Mouse (Mus musculus): ENCODE results near the gene Mfsd4b2. TPM values are rescaled to one million over a fixed set of nuclear protein-coding genes. Genes with fewer than 3 reads are reported as not detected.

Gene Mfsd4b2
- not detected in 2 replicates for polyA plus RNA-seq (2012; rRNA removed)

DNA sequence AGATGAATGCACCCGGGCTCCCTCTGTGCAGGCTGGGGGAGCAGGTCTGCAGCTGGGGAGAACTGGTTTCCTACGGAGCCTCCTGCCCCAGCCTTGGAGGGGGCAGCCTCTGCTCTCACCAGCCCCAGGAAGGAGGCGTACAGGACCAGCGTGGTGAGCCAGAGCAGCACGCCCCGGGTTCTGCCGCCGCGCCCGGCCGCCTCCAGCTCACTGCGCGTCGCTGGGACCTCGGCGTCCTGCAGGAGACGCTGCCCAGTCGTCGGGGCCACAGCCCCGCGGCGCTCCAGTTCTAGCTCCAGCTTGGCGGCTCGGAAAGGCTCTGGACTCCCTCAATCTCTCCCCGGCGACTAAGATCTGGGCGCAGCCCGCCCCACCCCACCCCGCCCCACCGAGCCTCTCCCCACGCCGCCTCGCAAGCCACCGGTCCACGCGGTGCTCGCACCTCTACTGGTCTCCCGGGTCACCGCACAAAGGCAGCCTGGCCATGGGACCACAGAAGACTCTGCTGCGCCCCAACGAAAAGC is at the start of gene Mfsd4b2:
Gene Mfsd4b2, minus strand, starts transcription at position 308 of the 524 bp plus-strand sequence.
- no peak within 1 kb of the TSS for H3K4me3 ChIP-seq (replicated peaks; ENCODE audit: insufficient read depth, low read depth, low read length)
- H3K27me3 ChIP-seq (ENCODE audit: control insufficient read depth, insufficient read depth, low read length), result no peaks in the 10 kb centered on the region
- DNase-seq, result no peak
- no peak within 1 kb of the TSS for H3K27ac ChIP-seq (ENCODE audit: insufficient read depth, low read length)
- no peak for TF ChIP-seq POLR2A (IDR thresholded peaks at IDR 0.05; ENCODE audit: borderline replicate concordance, insufficient read depth, low read length)
- TF ChIP-seq CTCF (IDR thresholded peaks at IDR 0.05; ENCODE audit: borderline replicate concordance, insufficient read depth, low read depth, low read length), result no peak
- H3K4me1 ChIP-seq (ENCODE audit: control insufficient read depth, insufficient read depth, low read length), result no peaks in the 10 kb centered on the region
- 2% methylated on average over 41 of the region's 41 CpGs for WGBS

DNA sequence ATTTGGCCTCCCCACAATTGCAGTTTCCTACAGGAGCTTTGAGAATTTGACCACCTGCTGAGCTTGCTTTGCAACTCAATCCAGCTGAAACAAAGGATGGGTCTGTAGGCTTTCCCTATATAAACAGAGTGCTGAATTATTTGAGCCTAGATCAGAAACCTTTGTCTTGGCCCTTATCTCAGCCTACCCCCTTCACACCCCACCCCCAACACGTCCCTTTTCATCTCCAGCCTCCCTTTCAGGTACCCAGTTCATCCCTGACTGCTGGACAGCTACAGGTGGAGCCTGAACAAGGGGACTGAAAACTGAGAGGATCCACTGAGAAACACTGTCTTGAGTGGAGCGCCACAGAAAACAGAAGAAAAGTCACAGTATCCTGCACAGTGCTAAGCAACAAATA is 49.0 kb upstream of the Mfsd4b2 start:
- TF ChIP-seq POLR2A (IDR thresholded peaks at IDR 0.05; ENCODE audit: borderline replicate concordance, insufficient read depth, low read length), result no peak
- no peak for TF ChIP-seq CTCF (IDR thresholded peaks at IDR 0.05; ENCODE audit: borderline replicate concordance, insufficient read depth, low read depth, low read length)
- no peak overlapping the region for H3K4me3 ChIP-seq (replicated peaks; ENCODE audit: insufficient read depth, low read depth, low read length)
- 49% methylated on average over 2 of the region's 2 CpGs for WGBS
- DNase-seq, result no peak
- no peaks in the 10 kb centered on the region for H3K27me3 ChIP-seq (ENCODE audit: control insufficient read depth, insufficient read depth, low read length)
- no peak overlapping the region for H3K27ac ChIP-seq (ENCODE audit: insufficient read depth, low read length)
- no peaks in the 10 kb centered on the region for H3K4me1 ChIP-seq (ENCODE audit: control insufficient read depth, insufficient read depth, low read length)

DNA sequence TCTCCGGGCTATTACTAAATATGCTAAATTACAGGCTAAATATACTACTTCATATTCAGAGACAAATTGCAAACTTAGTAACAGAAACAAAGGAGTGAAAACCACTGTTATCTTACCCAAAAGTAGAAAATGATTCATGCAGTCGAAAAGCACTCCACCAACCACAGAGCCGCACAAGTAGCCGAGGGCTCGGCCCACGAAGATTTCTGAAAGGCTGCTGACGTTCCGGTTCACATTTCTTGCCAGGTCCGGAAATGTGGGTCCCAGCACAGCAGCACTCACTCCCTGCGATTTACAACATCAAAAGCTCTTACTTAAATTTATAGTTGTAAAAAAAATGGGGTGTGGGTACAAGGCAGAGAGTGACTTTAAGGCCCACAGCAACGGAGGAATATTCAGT is 48.3 kb upstream of the Mfsd4b2 start:
- Histone ChIP-seq H3K27me3 (ENCODE audit: control insufficient read depth, insufficient read depth, low read length) (no peaks in the 10 kb centered on the region), H3K4me1 (ENCODE audit: control insufficient read depth, insufficient read depth, low read length) (no peaks in the 10 kb centered on the region), H3K4me3 (replicated peaks; ENCODE audit: insufficient read depth, low read depth, low read length) (no peak overlapping the region), H3K27ac (ENCODE audit: insufficient read depth, low read length) (no peak overlapping the region)
- 64% methylated on average over 11 of the region's 11 CpGs for WGBS
- no peak for DNase-seq
- TF ChIP-seq CTCF (IDR thresholded peaks at IDR 0.05; ENCODE audit: borderline replicate concordance, insufficient read depth, low read depth, low read length), result no peak
- no peak for TF ChIP-seq POLR2A (IDR thresholded peaks at IDR 0.05; ENCODE audit: borderline replicate concordance, insufficient read depth, low read length)

DNA sequence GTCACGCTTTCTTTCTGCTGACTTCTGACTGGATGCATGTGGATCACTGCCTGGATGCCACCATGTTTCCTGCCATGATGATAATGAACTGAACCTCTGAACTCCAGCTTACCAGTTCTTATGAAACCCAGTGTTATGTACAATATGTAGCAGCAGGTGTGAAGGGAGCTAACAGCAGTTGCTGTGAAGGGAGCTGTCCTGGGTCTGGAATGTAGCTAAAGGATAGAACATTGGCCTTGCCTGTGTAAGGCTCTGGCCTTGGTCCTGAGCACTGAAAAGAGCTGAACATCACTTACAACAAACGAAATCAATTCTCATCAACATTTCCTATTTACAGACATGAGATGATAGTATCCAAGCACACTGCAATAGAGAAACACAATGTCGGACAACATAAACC is 40.8 kb upstream of the Mfsd4b2 start:
- 88% methylated on average over 3 of the region's 3 CpGs for WGBS
- Histone ChIP-seq H3K4me3 (replicated peaks; ENCODE audit: insufficient read depth, low read depth, low read length) (no peak overlapping the region), H3K4me1 (ENCODE audit: control insufficient read depth, insufficient read depth, low read length) (no peaks in the 10 kb centered on the region), H3K27me3 (ENCODE audit: control insufficient read depth, insufficient read depth, low read length) (no peaks in the 10 kb centered on the region), H3K27ac (ENCODE audit: insufficient read depth, low read length) (no peak overlapping the region)
- no peak for TF ChIP-seq CTCF (IDR thresholded peaks at IDR 0.05; ENCODE audit: borderline replicate concordance, insufficient read depth, low read depth, low read length)
- TF ChIP-seq POLR2A (IDR thresholded peaks at IDR 0.05; ENCODE audit: borderline replicate concordance, insufficient read depth, low read length), result no peak
- DNase-seq, result no peak

DNA sequence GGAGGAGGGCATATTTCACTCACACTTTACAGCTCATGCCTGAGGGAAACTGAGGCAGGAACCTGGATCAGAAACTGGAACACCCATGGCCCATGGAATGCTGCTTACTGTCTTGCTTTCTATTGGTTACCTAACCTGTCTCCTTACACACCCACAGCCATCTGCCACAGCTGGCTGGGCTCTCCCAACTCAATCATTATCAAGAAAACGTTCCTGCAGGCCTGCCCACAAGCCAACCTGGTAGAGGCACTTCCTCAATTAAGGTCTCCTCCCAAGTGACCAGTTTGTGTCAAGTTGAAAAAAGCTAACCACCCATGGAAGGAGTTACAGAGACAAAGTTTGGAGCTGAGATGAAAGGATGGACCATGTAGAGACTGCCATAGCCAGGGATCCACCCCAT is 35.2 kb upstream of the Mfsd4b2 start:
- no peak for DNase-seq
- no peak overlapping the region for H3K27ac ChIP-seq (ENCODE audit: insufficient read depth, low read length)
- H3K4me3 ChIP-seq (replicated peaks; ENCODE audit: insufficient read depth, low read depth, low read length), result no peak overlapping the region
- H3K4me1 ChIP-seq (ENCODE audit: control insufficient read depth, insufficient read depth, low read length), result no peaks in the 10 kb centered on the region
- no peaks in the 10 kb centered on the region for H3K27me3 ChIP-seq (ENCODE audit: control insufficient read depth, insufficient read depth, low read length)
- WGBS, result 37% methylated on average over 1 of the region's 1 CpGs
- TF ChIP-seq CTCF (IDR thresholded peaks at IDR 0.05; ENCODE audit: borderline replicate concordance, insufficient read depth, low read depth, low read length) (no peak), POLR2A (IDR thresholded peaks at IDR 0.05; ENCODE audit: borderline replicate concordance, insufficient read depth, low read length) (no peak)

DNA sequence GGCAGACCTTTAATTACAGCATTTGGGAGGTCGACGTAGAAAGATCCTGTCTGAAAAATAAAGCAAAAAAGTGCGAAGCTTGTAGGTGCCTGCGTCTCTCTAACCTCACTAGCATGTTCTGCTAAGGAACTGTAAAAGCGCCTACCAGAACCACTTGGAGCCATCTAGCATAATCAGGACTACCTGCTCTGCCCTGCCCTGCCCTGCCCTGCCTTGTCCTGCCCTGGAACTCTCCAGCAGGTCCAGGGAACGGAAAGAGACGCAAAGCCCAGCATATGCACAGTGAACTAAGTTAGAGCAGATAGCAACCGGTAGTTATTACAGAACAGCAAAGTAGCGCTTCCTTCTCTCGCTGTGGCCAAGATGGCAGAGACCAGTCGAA is 33.7 kb upstream of the Mfsd4b2 start:
- DNase-seq, result no peak
- Histone ChIP-seq H3K4me3 (replicated peaks; ENCODE audit: insufficient read depth, low read depth, low read length) (peak overlapping the region; percentile 67), H3K27me3 (ENCODE audit: control insufficient read depth, insufficient read depth, low read length) (no peaks in the 10 kb centered on the region), H3K4me1 (ENCODE audit: control insufficient read depth, insufficient read depth, low read length) (no peaks in the 10 kb centered on the region), H3K27ac (ENCODE audit: insufficient read depth, low read length) (no peak overlapping the region)
- TF ChIP-seq CTCF (IDR thresholded peaks at IDR 0.05; ENCODE audit: borderline replicate concordance, insufficient read depth, low read depth, low read length) (no peak), POLR2A (IDR thresholded peaks at IDR 0.05; ENCODE audit: borderline replicate concordance, insufficient read depth, low read length) (no peak)
- WGBS, result 42% methylated on average over 11 of the region's 11 CpGs

DNA sequence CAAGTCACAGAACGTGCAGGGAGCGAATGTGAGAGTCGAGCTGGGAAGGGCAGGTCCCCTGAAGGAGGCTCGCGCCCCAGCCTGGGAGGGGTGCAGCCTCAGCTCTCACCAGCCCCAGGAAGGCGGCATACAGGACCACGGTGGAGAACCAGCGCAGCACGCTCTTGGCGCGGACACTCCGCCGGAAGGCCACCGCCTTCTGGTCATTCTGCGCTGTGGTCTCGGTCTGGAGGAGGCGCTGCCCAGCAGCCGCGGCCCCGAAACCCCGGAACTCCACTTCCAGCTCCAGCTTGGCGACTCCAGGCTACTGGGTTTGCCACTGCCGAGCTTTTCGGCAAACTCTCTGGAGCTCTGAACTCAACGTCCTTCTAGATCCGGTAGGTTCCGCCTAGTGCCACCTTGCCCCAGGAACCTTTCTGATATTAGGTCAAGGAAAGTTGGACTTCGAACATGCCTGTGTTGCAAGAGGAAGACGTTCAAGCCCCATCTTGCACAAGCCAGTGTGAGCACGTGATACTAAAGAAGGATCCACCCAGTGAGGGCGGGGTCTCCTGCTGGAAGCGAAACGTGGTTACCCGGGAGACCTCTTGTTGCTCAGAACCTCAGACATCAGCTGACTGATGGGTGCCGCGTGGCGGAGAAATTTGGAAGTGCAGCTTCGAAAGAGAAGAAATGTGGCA is 33.2 kb upstream of the Mfsd4b2 start, which contains the start of gene Mfsd4b3:
Gene Mfsd4b3, minus strand, starts transcription at position 393 of the 680 bp plus-strand sequence.
- peak; percentile 84 to 88 for DNase-seq
- no peaks in the 10 kb centered on the region for H3K27me3 ChIP-seq (ENCODE audit: control insufficient read depth, insufficient read depth, low read length)
- under 1% methylated on average over 38 of the region's 38 CpGs for WGBS
- H3K4me1 ChIP-seq (ENCODE audit: control insufficient read depth, insufficient read depth, low read length), result no peaks in the 10 kb centered on the region
- peak; percentile 36; the same call in 1 of the 2 replicates for TF ChIP-seq POLR2A (IDR thresholded peaks at IDR 0.05; ENCODE audit: borderline replicate concordance, insufficient read depth, low read length)
- TF ChIP-seq CTCF (IDR thresholded peaks at IDR 0.05; ENCODE audit: borderline replicate concordance, insufficient read depth, low read depth, low read length), result peak; percentile 75
- H3K4me3 ChIP-seq (replicated peaks; ENCODE audit: insufficient read depth, low read depth, low read length), result peak within 1 kb of the TSS; percentile 67
- H3K27ac ChIP-seq (ENCODE audit: insufficient read depth, low read length), result no peak within 1 kb of the TSS

DNA sequence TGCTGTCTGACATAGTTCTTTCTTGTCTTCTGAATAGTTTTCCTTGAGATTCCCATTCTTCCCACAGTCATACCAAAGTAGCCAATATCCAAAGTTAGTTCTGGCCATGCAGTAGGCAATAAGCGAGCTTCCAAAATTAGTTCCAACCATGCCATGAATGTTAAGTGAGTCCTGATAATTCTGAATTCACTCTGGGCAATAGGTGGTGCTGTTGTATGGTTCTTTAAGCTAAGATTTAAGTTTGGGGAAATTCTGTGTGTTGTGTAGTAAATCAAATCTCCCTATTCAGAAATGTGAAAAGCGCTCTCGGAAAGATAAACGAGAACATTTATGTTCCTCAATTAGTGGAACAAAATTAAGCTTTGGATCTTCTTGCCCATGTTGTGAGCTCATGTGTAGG is 31.5 kb upstream of the Mfsd4b2 start:
- DNase-seq, result no peak

More for the DNA sequence above, 31.5 kb upstream of the Mfsd4b2 start:
- no peaks in the 10 kb centered on the region for H3K27me3 ChIP-seq (ENCODE audit: control insufficient read depth, insufficient read depth, low read length)
- WGBS, result 74% methylated on average over 4 of the region's 4 CpGs
- TF ChIP-seq CTCF (IDR thresholded peaks at IDR 0.05; ENCODE audit: borderline replicate concordance, insufficient read depth, low read depth, low read length), result no peak
- TF ChIP-seq POLR2A (IDR thresholded peaks at IDR 0.05; ENCODE audit: borderline replicate concordance, insufficient read depth, low read length), result no peak
- no peaks in the 10 kb centered on the region for H3K4me1 ChIP-seq (ENCODE audit: control insufficient read depth, insufficient read depth, low read length)
- no peak overlapping the region for H3K27ac ChIP-seq (ENCODE audit: insufficient read depth, low read length)
- no peak overlapping the region for H3K4me3 ChIP-seq (replicated peaks; ENCODE audit: insufficient read depth, low read depth, low read length)

Data from cerebellum, adult 2 months (tissue).